18 mouse cellular contexts compared by ENCODE assay signal in genomic region chr14:77440805-77441204, GRCm38 (mm10).
A peak's percentile ranks its signal among the peaks of the same experiment; 100 is the strongest.
DNase-seq lines count a peak whose midpoint lies in the region; ATAC-seq and TF ChIP-seq lines count a peak whose summit lies in the region.
"Had no signal": no experiment of that assay in that cellular context is flagged by ENCODE, and none has a peak within 500 bp of the region (broad histone marks: within the 10 kb centered on the region; RNA-seq: fewer than 3 reads in every experiment).

No protein-coding gene starts in this region.

- H3K27me3 ChIP-seq in forebrain, postnatal 0 days (ENCODE audit: insufficient read depth, low read length) = no peaks in the 10 kb centered on the region
- H3K27me3 ChIP-seq in forebrain, embryonic 15.5 days = no peaks in the 10 kb centered on the region
- H3K27me3 ChIP-seq in liver, postnatal 0 days (ENCODE audit: insufficient read depth, low read length) = no peaks in the 10 kb centered on the region
- H3K27me3 ChIP-seq: hindbrain, embryonic 15.5 days; limb, embryonic 15.5 days; midbrain, embryonic 15.5 days had no signal

- ATAC-seq in forebrain, postnatal 0 days = peak; percentile 36; the same call in 1 of the 2 replicates
- ATAC-seq in forebrain, embryonic 15.5 days (replicated peaks) = no peak
- no peak for ATAC-seq in liver, postnatal 0 days
- ATAC-seq: midbrain, embryonic 15.5 days had no signal

- no peak for TF ChIP-seq CTCF in forebrain, postnatal 0 days (IDR thresholded peaks at IDR 0.05; ENCODE audit: low read depth)
- no peak for TF ChIP-seq CTCF in brain, embryonic 14.5 days (IDR thresholded peaks at IDR 0.05; ENCODE audit: borderline replicate concordance, extremely low read depth, insufficient read depth, insufficient read length)
- no peak for TF ChIP-seq CTCF in liver, postnatal 0 days (IDR thresholded peaks at IDR 0.05; ENCODE audit: low read depth)

- H3K4me1 ChIP-seq in forebrain, postnatal 0 days (ENCODE audit: insufficient read depth) = no peaks in the 10 kb centered on the region
- H3K4me1 ChIP-seq in forebrain, embryonic 15.5 days = peaks cover 3% of the 10 kb centered on the region
- H3K4me1 ChIP-seq in liver, postnatal 0 days (ENCODE audit: insufficient read depth) = no peaks in the 10 kb centered on the region
- H3K4me1 ChIP-seq: limb, embryonic 15.5 days; midbrain, embryonic 15.5 days had no signal

- no peak overlapping the region for H3K9ac ChIP-seq in forebrain, postnatal 0 days
- H3K9ac ChIP-seq in forebrain, embryonic 15.5 days (replicated peaks) = no peak overlapping the region
- H3K9ac ChIP-seq in liver, postnatal 0 days (replicated peaks) = no peak overlapping the region
- H3K9ac ChIP-seq: hindbrain, embryonic 15.5 days; limb, embryonic 15.5 days; midbrain, embryonic 15.5 days had no signal

- H3K4me2 ChIP-seq in forebrain, postnatal 0 days (ENCODE audit: low read depth) = no peak overlapping the region
- H3K4me2 ChIP-seq in forebrain, embryonic 15.5 days (replicated peaks) = no peak overlapping the region
- H3K4me2 ChIP-seq in liver, postnatal 0 days (ENCODE audit: low read depth, low read length) = no peak overlapping the region
- H3K4me2 ChIP-seq: heart, embryonic 11.5 days; hindbrain, embryonic 15.5 days; limb, embryonic 15.5 days; midbrain, embryonic 15.5 days had no signal

- no peaks in the 10 kb centered on the region for H3K36me3 ChIP-seq in forebrain, postnatal 0 days (ENCODE audit: insufficient read depth)
- no peaks in the 10 kb centered on the region for H3K36me3 ChIP-seq in forebrain, embryonic 15.5 days
- H3K36me3 ChIP-seq in liver, postnatal 0 days (replicated peaks; ENCODE audit: insufficient read depth, low read length) = no peaks in the 10 kb centered on the region
- H3K36me3 ChIP-seq: hindbrain, embryonic 15.5 days; limb, embryonic 15.5 days; midbrain, embryonic 15.5 days had no signal

- no peak for TF ChIP-seq POLR2A in brain, embryonic 14.5 days (IDR thresholded peaks at IDR 0.05; ENCODE audit: borderline replicate concordance, extremely low read depth, insufficient read depth, insufficient read length, poor library complexity, severe bottlenecking)

- no peak overlapping the region for H3K27ac ChIP-seq in forebrain, postnatal 0 days (ENCODE audit: low read depth, low read length)
- H3K27ac ChIP-seq in forebrain, embryonic 15.5 days (replicated peaks) = no peak overlapping the region
- H3K27ac ChIP-seq in liver, postnatal 0 days (ENCODE audit: low read depth) = no peak overlapping the region
- H3K27ac ChIP-seq: hindbrain, embryonic 15.5 days; limb, embryonic 15.5 days; midbrain, embryonic 15.5 days had no signal

- TF ChIP-seq EP300 in liver, postnatal 0 days (IDR thresholded peaks at IDR 0.05; ENCODE audit: low read depth) = no peak

- H3K9me3 ChIP-seq in forebrain, postnatal 0 days (ENCODE audit: low read length) = no peaks in the 10 kb centered on the region
- H3K9me3 ChIP-seq in forebrain, embryonic 15.5 days = no peaks in the 10 kb centered on the region
- H3K9me3 ChIP-seq in liver, postnatal 0 days (ENCODE audit: low read length) = no peaks in the 10 kb centered on the region
- H3K9me3 ChIP-seq: hindbrain, embryonic 15.5 days; limb, embryonic 15.5 days; midbrain, embryonic 15.5 days had no signal

- WGBS in forebrain, postnatal 0 days = 71% methylated on average over 7 of the region's 7 CpGs
- WGBS in forebrain, embryonic 15.5 days = 90% methylated on average over 7 of the region's 7 CpGs
- WGBS in liver, postnatal 0 days (ENCODE audit: insufficient replicate concordance) = 67% methylated on average over 7 of the region's 7 CpGs

- H3K4me3 ChIP-seq in forebrain, postnatal 0 days (ENCODE audit: low read depth, low read length) = no peak overlapping the region
- H3K4me3 ChIP-seq in forebrain, embryonic 15.5 days = no peak overlapping the region
- H3K4me3 ChIP-seq in liver, postnatal 0 days (ENCODE audit: low read depth, low read length) = no peak overlapping the region
- H3K4me3 ChIP-seq: hindbrain, embryonic 15.5 days; limb, embryonic 15.5 days; midbrain, embryonic 15.5 days had no signal

- peak; percentile 56 for DNase-seq in forebrain, postnatal 0 days
- DNase-seq in layer of hippocampus, adult 11-12 months (ENCODE audit: low spot score) = peak; percentile 23
- no peak for DNase-seq in layer of hippocampus, adult 9-10 months (ENCODE audit: low spot score)
- peak; percentile 41 for DNase-seq in brain, embryonic 14.5 days (ENCODE audit: low read depth)
- DNase-seq in skeletal muscle tissue, adult 2 months (ENCODE audit: low read depth, low spot score) = peak; percentile 30
- DNase-seq in liver, postnatal 0 days = no peak
- DNase-seq: adrenal gland, postnatal 10 days; B cell, adult 2 months; cerebellum, adult 8-10 months; gastrocnemius, postnatal 14 days; heart, postnatal 14 days; kidney, adult 18-20 months; kidney, postnatal 14 days had no signal

Comparison
In these comparisons a context has a peak if more than half of its experiments do, and no peak if none do; other contexts are left out.
1. DNase-seq: peak in forebrain, postnatal 0 days (single experiment), layer of hippocampus, adult 11-12 months (single experiment), brain, embryonic 14.5 days (single experiment) and skeletal muscle tissue, adult 2 months (single experiment); none in layer of hippocampus, adult 9-10 months (single experiment) and liver, postnatal 0 days (single experiment).